In genomic region chr1:69106322-69106761, GRCm38 (mm10) we compare ENCODE assay signal across 8 mouse cellular contexts. TPM values are rescaled to one million over a fixed set of nuclear protein-coding genes. Genes with fewer than 3 reads are reported as not detected.
DNase-seq lines count a peak whose midpoint lies in the region; ATAC-seq and TF ChIP-seq lines count a peak whose summit lies in the region.

No protein-coding gene starts in this region.

- no peaks in the 10 kb centered on the region for H3K9me3 ChIP-seq in lung, embryonic 15.5 days

- H3K27me3 ChIP-seq in lung, embryonic 15.5 days: peaks cover 40% of the 10 kb centered on the region
- peaks cover 24% of the 10 kb centered on the region for H3K27me3 ChIP-seq in small intestine, adult 2 months (ENCODE audit: control insufficient read depth, insufficient read depth, low read length)

- intact Hi-C loops in heart, postnatal 14 days (cut with DNase I): loop anchor here (10.0 kb wide), 1 partner anchor 132 kb away; no protein-coding TSS in a partner anchor

- no peaks in the 10 kb centered on the region for H3K36me3 ChIP-seq in lung, embryonic 15.5 days
- no peaks in the 10 kb centered on the region for H3K36me3 ChIP-seq in small intestine, adult 2 months (ENCODE audit: control insufficient read depth, insufficient read depth, low read length)

- peak overlapping the region; percentile 32 for H3K9ac ChIP-seq in lung, embryonic 15.5 days

- TF ChIP-seq CTCF in small intestine, adult 2 months (IDR thresholded peaks at IDR 0.05; ENCODE audit: extremely low read depth, insufficient read length, insufficient replicate concordance, low read depth, low read length): no peak

- no peak overlapping the region for H3K27ac ChIP-seq in lung, embryonic 15.5 days
- H3K27ac ChIP-seq in small intestine, adult 2 months (ENCODE audit: insufficient read depth, low read depth, low read length): no peak overlapping the region

- H3K4me3 ChIP-seq in lung, embryonic 15.5 days: peak overlapping the region; percentile 54
- H3K4me3 ChIP-seq in small intestine, adult 2 months (ENCODE audit: low read depth, low read length): peak overlapping the region; percentile 34

- under 1% methylated on average over 24 of the region's 24 CpGs for WGBS in lung, embryonic 15.5 days
- 1% methylated on average over 24 of the region's 24 CpGs for WGBS in small intestine, adult 2 months

- peak overlapping the region; percentile 99 for H3K4me2 ChIP-seq in lung, embryonic 15.5 days

- DNase-seq in lung, adult 18-20 months: peak; percentile 19 to 21
- no peak for DNase-seq in lung, postnatal 25 days (ENCODE audit: low spot score)
- peak; percentile 63 for DNase-seq in embryo, embryonic 11 days
- peak; percentile 54 to 55 for DNase-seq in heart, postnatal 14 days
- DNase-seq in kidney, postnatal 4 days: peak; percentile 58 to 71
- no peak for DNase-seq in frontal cortex, postnatal 10 days (ENCODE audit: low spot score in 2 of 2)

- peaks cover 26% of the 10 kb centered on the region for H3K4me1 ChIP-seq in lung, embryonic 15.5 days
- 0 out of 2 replicates have a peak, but pooled peaks cover 2% of the 10 kb centered on the region for H3K4me1 ChIP-seq in small intestine, adult 2 months (ENCODE audit: control insufficient read depth, insufficient read depth, insufficient read length, low read length)

- peak; percentile 47; the same call in 1 of the 2 replicates for ATAC-seq in lung, embryonic 15.5 days (ENCODE audit: borderline replicate concordance, extremely low read depth, low FRiP score, low TSS enrichment)

- no peak for TF ChIP-seq POLR2A in small intestine, adult 2 months (IDR thresholded peaks at IDR 0.05; ENCODE audit: low read depth, low read length)

RNA-seq across cellular contexts. Expression of gene Erbb4, which starts 1.5 kb away (rescaled TPM):
- 10 to 100 TPM; 15.0 to 17.0 TPM for total RNA-seq in heart, postnatal 14 days (2021)
- polyA plus RNA-seq in lung, embryonic 15.5 days (2015; fragmentation: Nextera tagmentation; extraction: Ambion mirVana): 0.91 and 1.0 TPM in 2 replicates
- not detected in 2 replicates for polyA plus RNA-seq in small intestine, adult 2 months (2012; rRNA removed)

Comparison
In these comparisons a context has a peak if more than half of its experiments do, and no peak if none do; other contexts are left out.
1. DNase-seq: peak in lung, adult 18-20 months (2 of 2), embryo, embryonic 11 days (single experiment), heart, postnatal 14 days (2 of 2) and kidney, postnatal 4 days (2 of 2); none in lung, postnatal 25 days (single experiment) and frontal cortex, postnatal 10 days (0 of 2).